Mouse (Mus musculus) heart, embryonic 11.5 days (tissue): ENCODE measurements around the gene Zbtb9. TPM values are rescaled to one million over a fixed set of nuclear protein-coding genes. Genes with fewer than 3 reads are reported as not detected.
A peak's percentile ranks its signal among the peaks of the same experiment; 100 is the strongest.

Experiments used
- ATAC-seq: fragments of 200-750 bp; cut with Nextera tagmentation; replicated peaks from 2 replicates; pipeline ENCODE4 v1.8.0; 2017; ENCODE audit warnings: moderate library complexity; ENCODE audit not compliant: insufficient number of reproducible peaks, low FRiP score, low TSS enrichment
- H3K27ac ChIP-seq: fragments of 300-500 bp; sonication (generic); 2 replicates; pipeline ENCODE4 v1.5.1; 2014; ENCODE audit warnings: mild to moderate bottlenecking, low read depth, low read length
- H3K27me3 ChIP-seq: fragments of 300-500 bp; sonication (generic); 2 replicates; pipeline ENCODE4 v1.6.1; 2014; ENCODE audit warnings: mild to moderate bottlenecking, low read length, mixed read lengths; ENCODE audit not compliant: control insufficient read depth, insufficient read depth
- H3K36me3 ChIP-seq: fragments of 300-500 bp; sonication (generic); 2 replicates; pipeline ENCODE4 v1.6.1; 2014; ENCODE audit warnings: mild to moderate bottlenecking, low read length, moderate library complexity, mixed read lengths; ENCODE audit not compliant: control insufficient read depth, insufficient read depth
- H3K4me1 ChIP-seq: fragments of 300-500 bp; sonication (generic); 2 replicates; pipeline ENCODE4 v1.6.1; 2014; ENCODE audit warnings: low read length; ENCODE audit not compliant: control insufficient read depth, insufficient read depth
- H3K4me2 ChIP-seq: fragments of 300-500 bp; sonication (generic); 2 replicates; pipeline ENCODE4 v1.6.1; 2014; ENCODE audit warnings: mild to moderate bottlenecking, moderate library complexity
- H3K4me3 ChIP-seq: fragments of 300-500 bp; sonication (generic); 2 replicates; pipeline ENCODE4 v1.5.1; 2014; ENCODE audit warnings: low read depth, low read length
- H3K9ac ChIP-seq: fragments of 300-500 bp; sonication (generic); 2 replicates; pipeline ENCODE4 v1.6.1; 2014; ENCODE audit warnings: mild to moderate bottlenecking, low read depth, low read length, moderate library complexity
- H3K9me3 ChIP-seq: fragments of 300-500 bp; sonication (generic); replicated peaks from 2 replicates; pipeline ENCODE4 v1.6.1; 2016; ENCODE audit warnings: low read length; ENCODE audit not compliant: control insufficient read depth
- WGBS: fragments of 180-500 bp; shearing (Covaris S2); extraction: QIAGEN DNeasy Blood & Tissue Kit; methylation state at CpG from one replicate; pipeline ENCODE4 v1.1.7; 2014; ENCODE audit not compliant: insufficient replicate concordance; 5-methylcytosine and 5-hydroxymethylcytosine counted together
- polyA plus RNA-seq: library from polyadenylated mRNA; unstranded; fragments of >200 nt; fragmentation: Nextera tagmentation; extraction: Ambion mirVana; gene quantifications from 2 replicates; pipeline ENCODE4 v1.2.1, GENCODE M21; 2014

Zbtb9 gene
- polyA plus RNA-seq, 1 experiment from 2014 or later, result 6.8 TPM

DNA sequence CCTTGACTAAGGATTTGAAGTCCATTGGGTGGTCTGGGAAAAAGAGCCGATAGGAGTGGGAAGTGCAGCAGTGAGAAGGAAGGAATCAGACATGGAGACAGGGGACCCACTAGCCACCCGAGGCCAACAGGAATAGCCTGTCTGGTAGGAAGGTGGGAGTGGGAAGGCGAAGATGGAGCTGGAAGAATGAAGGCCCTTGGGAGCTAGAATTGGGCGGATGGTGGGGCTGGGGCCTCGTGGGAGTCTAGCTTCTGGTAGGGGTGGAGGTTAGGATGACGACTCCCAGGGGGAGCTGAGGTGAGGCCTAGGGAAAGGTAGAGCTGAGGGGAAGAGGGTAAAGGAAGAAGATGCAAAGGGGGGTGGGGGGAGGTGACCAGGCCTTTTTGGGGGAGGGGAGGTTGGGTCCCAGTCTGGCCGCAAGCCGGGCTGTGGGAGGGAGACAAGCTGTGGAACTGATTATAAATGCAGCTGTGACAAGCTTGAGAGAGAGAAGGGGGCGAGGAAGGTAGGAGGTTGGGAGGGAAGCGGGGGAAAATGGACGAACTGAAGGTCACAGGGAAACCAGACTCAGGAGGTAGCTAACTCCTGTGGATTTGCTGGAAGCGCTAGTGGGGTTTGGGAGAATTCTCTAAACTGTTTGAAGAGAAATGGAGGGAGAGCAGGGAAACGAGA lies 27.0 kb upstream of the Zbtb9 start:
- no peaks in the 10 kb centered on the region for H3K9me3 ChIP-seq
- 29% methylated on average over 13 of the region's 13 CpGs for WGBS
- no peaks in the 10 kb centered on the region for H3K36me3 ChIP-seq
- peak overlapping the region; percentile 71 for H3K27ac ChIP-seq
- H3K27me3 ChIP-seq, result peaks cover 3% of the 10 kb centered on the region; the same call in 1 of the 2 replicates
- no peak for ATAC-seq
- H3K4me1 ChIP-seq, result peaks cover 33% of the 10 kb centered on the region
- peak overlapping the region; percentile 51 for H3K4me3 ChIP-seq
- peak overlapping the region; percentile 88 for H3K4me2 ChIP-seq
- H3K9ac ChIP-seq, result peak overlapping the region; percentile 81

GRCm38 (mm10) chr17:26946567-26946966 lies 26.4 kb upstream of the Zbtb9 start:
- H3K4me1 ChIP-seq, result peaks cover 38% of the 10 kb centered on the region
- no peaks in the 10 kb centered on the region for H3K36me3 ChIP-seq
- peak overlapping the region; percentile 51 for H3K4me3 ChIP-seq
- 1% methylated on average over 33 of the region's 37 CpGs for WGBS
- peak overlapping the region; percentile 71 for H3K27ac ChIP-seq
- H3K4me2 ChIP-seq, result peak overlapping the region; percentile 88
- peaks cover 3% of the 10 kb centered on the region; the same call in 1 of the 2 replicates for H3K27me3 ChIP-seq
- H3K9me3 ChIP-seq, result no peaks in the 10 kb centered on the region
- peak; percentile 41; the same call in 1 of the 2 replicates for ATAC-seq
- H3K9ac ChIP-seq, result peak overlapping the region; percentile 81

- 50% methylated on average over 12 of the region's 12 CpGs for WGBS
- H3K4me1 ChIP-seq, result peaks cover 47% of the 10 kb centered on the region
- ATAC-seq, result no peak
Measured at GRCm38 (mm10) chr17:26947231-26948100, 25.5 kb upstream of the Zbtb9 start.

GRCm38 (mm10) chr17:26948316-26949050 lies 24.5 kb upstream of the Zbtb9 start:
- peak; percentile 13; the same call in 1 of the 2 replicates for ATAC-seq
- Histone ChIP-seq H3K27me3 (peaks cover 9% of the 10 kb centered on the region; the same call in 1 of the 2 replicates), H3K27ac (peak overlapping the region; percentile 62), H3K4me3 (peak overlapping the region; percentile 84), H3K9me3 (no peaks in the 10 kb centered on the region), H3K4me1 (peaks cover 57% of the 10 kb centered on the region), H3K4me2 (peak overlapping the region; percentile 100), H3K9ac (peak overlapping the region; percentile 83), H3K36me3 (no peaks in the 10 kb centered on the region)
- WGBS, result under 1% methylated on average over 36 of the region's 87 CpGs

More at GRCm38 (mm10) chr17:26947231-26948100, 25.5 kb upstream of the Zbtb9 start:
- Histone ChIP-seq H3K9ac (peak overlapping the region; percentile 16; the same call in 1 of the 2 replicates), H3K4me2 (peak overlapping the region; percentile 88), H3K27me3 (peaks cover 6% of the 10 kb centered on the region; the same call in 1 of the 2 replicates), H3K36me3 (no peaks in the 10 kb centered on the region), H3K9me3 (no peaks in the 10 kb centered on the region), H3K27ac (no peak overlapping the region), H3K4me3 (no peak overlapping the region)

GRCm38 (mm10) chr17:26949051-26949577 lies 23.9 kb upstream of the Zbtb9 start:
- peak overlapping the region; percentile 84 for H3K4me3 ChIP-seq
- H3K9ac ChIP-seq, result peak overlapping the region; percentile 83
- H3K4me1 ChIP-seq, result peaks cover 57% of the 10 kb centered on the region
- H3K27ac ChIP-seq, result peak overlapping the region; percentile 62
- 20% methylated on average over 9 of the region's 14 CpGs for WGBS
- H3K27me3 ChIP-seq, result peaks cover 9% of the 10 kb centered on the region; the same call in 1 of the 2 replicates
- H3K9me3 ChIP-seq, result no peaks in the 10 kb centered on the region
- H3K36me3 ChIP-seq, result no peaks in the 10 kb centered on the region
- H3K4me2 ChIP-seq, result peak overlapping the region; percentile 100
- peak; percentile 13 for ATAC-seq

DNA sequence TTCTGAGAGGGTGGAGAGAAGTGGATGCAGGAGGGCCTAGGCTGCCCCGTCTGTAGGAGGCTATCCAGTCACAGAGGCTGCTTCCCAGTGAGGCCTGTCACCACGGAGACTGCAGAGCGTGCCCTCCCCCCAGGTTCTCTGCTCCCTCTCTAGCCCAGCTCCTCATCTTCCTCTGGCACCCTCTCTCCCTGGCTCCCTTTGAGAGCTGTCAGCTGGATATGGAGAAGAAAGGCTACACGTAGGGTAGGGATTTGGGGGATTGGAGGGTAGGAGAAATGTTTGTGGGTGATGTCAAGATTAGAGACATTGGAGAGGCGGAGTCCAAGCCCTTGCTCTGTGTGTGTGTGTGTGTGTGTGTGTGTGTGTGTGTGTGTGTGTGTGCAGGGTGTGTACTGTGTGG lies 23.1 kb upstream of the Zbtb9 start:
- Histone ChIP-seq H3K9ac (no peak overlapping the region), H3K36me3 (0 out of 2 replicates have a peak, but pooled peaks cover 1% of the 10 kb centered on the region), H3K4me1 (peaks cover 64% of the 10 kb centered on the region), H3K27me3 (peaks cover 9% of the 10 kb centered on the region; the same call in 1 of the 2 replicates), H3K4me3 (no peak overlapping the region), H3K9me3 (no peaks in the 10 kb centered on the region), H3K27ac (no peak overlapping the region), H3K4me2 (peak overlapping the region; percentile 1; the same call in 1 of the 2 replicates)
- ATAC-seq, result no peak
- WGBS, result 49% methylated on average over 5 of the region's 5 CpGs

DNA sequence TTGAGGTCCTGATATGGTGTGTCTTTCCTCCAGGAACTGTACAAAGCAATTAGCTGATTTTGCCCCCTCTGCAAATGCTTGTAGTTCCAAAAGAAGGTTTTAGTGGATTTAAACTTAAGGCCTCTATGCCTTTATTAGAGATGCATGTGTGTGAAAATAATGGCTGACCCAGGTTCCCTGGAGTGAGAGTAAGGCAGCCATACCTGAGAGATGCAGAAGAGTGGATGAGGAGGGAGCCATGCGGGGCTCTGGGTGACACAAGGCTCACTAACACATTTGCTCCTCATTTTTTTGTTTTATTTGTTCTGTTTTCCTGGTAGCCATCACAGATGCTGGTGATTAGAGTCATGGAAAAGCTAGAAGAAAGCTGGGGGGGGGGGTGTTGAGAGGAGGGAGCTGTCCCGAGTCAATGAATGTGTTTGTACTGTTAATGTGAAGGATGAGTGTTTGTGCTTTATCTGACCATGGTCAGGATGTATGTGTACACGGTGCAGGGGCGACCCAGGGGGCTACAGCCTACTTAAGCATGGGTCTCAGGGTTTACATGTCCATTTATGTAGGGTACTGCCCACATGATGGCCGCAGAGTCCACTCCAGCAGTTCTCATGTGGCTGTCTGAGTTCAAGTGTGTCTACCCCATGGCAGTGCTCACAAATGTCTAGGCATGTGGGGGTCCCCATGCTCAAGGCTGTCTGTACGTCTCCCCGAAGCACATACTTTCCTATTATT lies 22.2 kb upstream of the Zbtb9 start:
- peak overlapping the region; percentile 65; the same call in 1 of the 2 replicates for H3K9ac ChIP-seq
- no peak overlapping the region for H3K27ac ChIP-seq
- peaks cover 9% of the 10 kb centered on the region; the same call in 1 of the 2 replicates for H3K27me3 ChIP-seq
- H3K4me3 ChIP-seq, result peak overlapping the region; percentile 42
- ATAC-seq, result no peak
- WGBS, result 34% methylated on average over 7 of the region's 7 CpGs
- no peaks in the 10 kb centered on the region for H3K9me3 ChIP-seq
- H3K4me2 ChIP-seq, result peak overlapping the region; percentile 69
- H3K36me3 ChIP-seq, result 0 out of 2 replicates have a peak, but pooled peaks cover 4% of the 10 kb centered on the region
- H3K4me1 ChIP-seq, result peaks cover 66% of the 10 kb centered on the region
